Mouse (Mus musculus) kidney, embryonic 14.5 days (tissue): Measurements from ENCODE around the gene Ccdc157. TPM values are rescaled to one million over a fixed set of nuclear protein-coding genes. Genes with fewer than 3 reads are reported as not detected.
"Not testable (repeated sequence)": the region's sequence is repeated elsewhere in the genome, so short reads cannot be mapped to it uniquely, and the experiment has no call there.

ENCODE experiments used
- ATAC-seq: fragments of 200-750 bp; cut with Nextera tagmentation; 2 replicates; pipeline ENCODE4 v1.8.0; 2017; ENCODE audit warnings: moderate number of reproducible peaks, mild to moderate bottlenecking, moderate TSS enrichment, moderate library complexity; ENCODE audit not compliant: low FRiP score, low TSS enrichment
- H3K27ac ChIP-seq: fragments of 300-500 bp; sonication (generic); 2 replicates; pipeline ENCODE4 v1.5.1; 2014; ENCODE audit warnings: low read depth, mild to moderate bottlenecking, low read length, moderate library complexity, mixed read lengths
- H3K27me3 ChIP-seq: fragments of 300-500 bp; sonication (generic); 2 replicates; pipeline ENCODE4 v1.6.1; 2014; ENCODE audit warnings: mild to moderate bottlenecking, low read length; ENCODE audit not compliant: control insufficient read depth, insufficient read depth
- H3K36me3 ChIP-seq: fragments of 300-500 bp; sonication (generic); 2 replicates; pipeline ENCODE4 v1.6.1; 2014; ENCODE audit warnings: low read length, mixed read lengths; ENCODE audit not compliant: control insufficient read depth, insufficient read depth
- H3K4me1 ChIP-seq: fragments of 300-500 bp; sonication (generic); 2 replicates; pipeline ENCODE4 v1.6.1; 2014; ENCODE audit warnings: low read length, mixed read lengths; ENCODE audit not compliant: control insufficient read depth, insufficient read depth
- H3K4me2 ChIP-seq: fragments of 300-500 bp; sonication (generic); replicated peaks from 2 replicates; pipeline ENCODE4 v1.6.1; 2014; ENCODE audit warnings: low read depth, mild to moderate bottlenecking, low read length
- H3K4me3 ChIP-seq: fragments of 300-500 bp; sonication (generic); 2 replicates; pipeline ENCODE4 v1.5.1; 2014; ENCODE audit warnings: mild to moderate bottlenecking, low read length
- H3K9ac ChIP-seq: fragments of 300-500 bp; sonication (generic); 2 replicates; pipeline ENCODE4 v1.6.1; 2014; ENCODE audit warnings: low read depth, mild to moderate bottlenecking, low read length, moderate library complexity
- H3K9me3 ChIP-seq: fragments of 300-500 bp; sonication (generic); 2 replicates; pipeline ENCODE4 v1.6.1; 2016; ENCODE audit warnings: low read length; ENCODE audit not compliant: control insufficient read depth
- WGBS: fragments of 180-500 bp; shearing (Covaris S2); extraction: QIAGEN DNeasy Blood & Tissue Kit; methylation state at CpG from one replicate; pipeline ENCODE4 v1.1.7; 2014; 5-methylcytosine and 5-hydroxymethylcytosine counted together
- polyA plus RNA-seq: library from polyadenylated mRNA; unstranded; fragments of >200 nt; fragmentation: Nextera tagmentation; extraction: Ambion mirVana; gene quantifications from 2 replicates; pipeline ENCODE4 v1.2.1, GENCODE M21; 2014

Gene Ccdc157
- polyA plus RNA-seq, 1 experiment from 2014 or later: 6.8 TPM

DNA sequence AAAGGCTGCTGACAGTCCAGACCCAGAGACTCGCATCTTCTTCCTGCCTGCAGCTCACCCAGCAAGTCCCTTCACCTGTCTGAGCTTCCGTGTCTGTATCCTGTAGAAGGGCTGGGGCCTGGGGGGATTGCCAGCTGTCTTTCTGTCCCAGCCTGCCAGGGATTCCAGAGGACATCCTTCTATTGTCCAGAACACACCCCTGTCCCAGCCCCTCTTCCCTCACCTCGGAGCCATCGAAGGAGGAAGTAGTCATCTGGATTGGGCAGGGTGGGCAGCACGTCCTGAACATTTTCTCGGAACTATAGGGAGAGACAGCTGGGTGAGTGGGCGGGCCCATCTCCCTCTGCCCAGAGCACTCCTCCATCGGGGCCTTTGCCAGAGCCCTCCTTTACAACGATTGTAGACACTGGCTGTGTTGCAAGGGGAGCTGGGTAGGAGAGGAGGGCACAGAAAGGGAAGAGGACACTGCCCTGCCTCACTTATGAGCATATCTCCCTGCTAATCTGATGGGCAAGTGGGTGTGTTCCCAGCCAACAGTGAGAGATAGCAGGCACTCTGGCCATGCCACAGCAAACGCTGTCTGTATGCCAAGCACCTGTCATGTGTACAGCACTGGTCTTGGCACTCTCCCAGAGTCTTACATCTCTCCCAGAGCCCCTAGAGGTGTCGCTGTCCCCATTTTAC is 43.5 kb downstream of the Ccdc157 start:
- Histone ChIP-seq H3K9ac (no peak overlapping the region), H3K27me3 (no peaks in the 10 kb centered on the region), H3K4me3 (no peak overlapping the region), H3K36me3 (no peaks in the 10 kb centered on the region), H3K4me2 (no peak overlapping the region), H3K9me3 (no peaks in the 10 kb centered on the region), H3K27ac (no peak overlapping the region), H3K4me1 (peaks cover 8% of the 10 kb centered on the region; the same call in 1 of the 2 replicates)
- WGBS: 60% methylated on average over 11 of the region's 11 CpGs
- ATAC-seq: no peak

DNA sequence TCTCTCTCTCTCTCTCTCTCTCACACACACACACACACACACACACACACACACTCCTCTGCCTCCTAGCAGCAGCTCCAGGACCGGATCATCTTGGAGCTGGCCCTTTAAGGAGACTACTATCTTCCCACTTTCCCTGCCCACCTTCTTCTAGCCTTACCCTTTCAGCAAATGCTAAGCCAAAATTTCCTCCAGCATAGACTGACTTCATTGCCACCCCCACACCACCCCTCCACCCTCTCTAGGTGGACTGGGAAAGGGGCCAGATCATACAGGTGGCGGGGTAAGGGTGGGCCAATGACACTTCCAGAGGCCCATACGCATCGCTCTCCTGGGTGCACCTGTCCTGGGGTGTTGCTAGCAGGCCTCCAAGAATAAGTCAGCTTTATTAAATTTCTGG is 44.7 kb downstream of the Ccdc157 start:
- Histone ChIP-seq H3K36me3 (no peaks in the 10 kb centered on the region), H3K4me2 (no peak overlapping the region), H3K27ac (no peak overlapping the region), H3K4me1 (peaks cover 8% of the 10 kb centered on the region; the same call in 1 of the 2 replicates), H3K27me3 (no peaks in the 10 kb centered on the region), H3K9ac (no peak overlapping the region), H3K4me3 (no peak overlapping the region), H3K9me3 (no peaks in the 10 kb centered on the region)
- 90% methylated on average over 4 of the region's 4 CpGs for WGBS
- ATAC-seq: no peak

DNA sequence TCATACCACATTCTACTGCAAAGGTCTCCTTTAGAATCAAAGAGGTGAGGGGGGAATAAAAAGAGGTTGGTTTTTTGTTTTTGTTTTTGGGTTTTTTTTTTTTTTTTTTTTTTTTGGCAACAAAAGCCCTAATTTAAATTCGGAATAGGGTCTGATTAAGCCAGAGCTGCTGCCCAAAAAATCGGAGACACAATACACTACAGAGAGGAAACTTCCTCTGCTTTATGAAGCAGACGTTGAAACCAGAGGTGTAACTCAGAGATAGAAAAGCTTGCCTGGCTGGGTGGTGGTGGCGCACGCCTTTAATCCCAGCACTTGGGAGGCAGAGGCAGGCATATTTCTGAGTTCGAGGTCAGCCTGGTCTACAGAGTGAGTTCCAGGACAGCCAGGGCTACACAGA is 45.6 kb downstream of the Ccdc157 start:
- H3K4me2 ChIP-seq, H3K4me1 ChIP-seq, H3K4me3 ChIP-seq, H3K9me3 ChIP-seq, H3K27me3 ChIP-seq, H3K27ac ChIP-seq, H3K9ac ChIP-seq, H3K36me3 ChIP-seq, ATAC-seq: not testable (repeated sequence)
- 87% methylated on average over 6 of the region's 6 CpGs for WGBS

DNA sequence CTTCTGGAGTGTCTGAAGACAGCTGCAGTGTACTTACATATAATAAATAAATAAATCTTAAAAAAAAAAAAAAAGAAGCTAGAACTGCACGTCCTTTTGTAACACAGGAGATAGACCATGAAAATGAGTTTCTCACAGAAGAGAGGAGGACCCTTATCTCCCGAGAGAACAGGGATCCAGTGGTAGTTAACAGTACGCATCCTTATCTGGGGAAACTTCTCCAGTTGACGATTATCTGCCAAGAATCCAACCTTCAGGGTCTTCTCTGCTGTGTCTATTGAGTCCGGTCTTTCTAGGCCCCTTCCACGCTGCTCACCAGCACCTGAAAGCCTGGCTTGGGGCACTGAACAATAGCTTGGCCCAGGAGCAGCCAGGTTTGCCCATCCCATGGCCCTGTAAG is 46.1 kb downstream of the Ccdc157 start:
- ATAC-seq: no peak
- Histone ChIP-seq H3K4me1 (peaks cover 7% of the 10 kb centered on the region; the same call in 1 of the 2 replicates), H3K36me3 (no peaks in the 10 kb centered on the region), H3K27me3 (no peaks in the 10 kb centered on the region), H3K9me3 (no peaks in the 10 kb centered on the region), H3K4me2 (no peak overlapping the region), H3K27ac (no peak overlapping the region), H3K4me3 (no peak overlapping the region), H3K9ac (no peak overlapping the region)
- 85% methylated on average over 6 of the region's 6 CpGs for WGBS

DNA sequence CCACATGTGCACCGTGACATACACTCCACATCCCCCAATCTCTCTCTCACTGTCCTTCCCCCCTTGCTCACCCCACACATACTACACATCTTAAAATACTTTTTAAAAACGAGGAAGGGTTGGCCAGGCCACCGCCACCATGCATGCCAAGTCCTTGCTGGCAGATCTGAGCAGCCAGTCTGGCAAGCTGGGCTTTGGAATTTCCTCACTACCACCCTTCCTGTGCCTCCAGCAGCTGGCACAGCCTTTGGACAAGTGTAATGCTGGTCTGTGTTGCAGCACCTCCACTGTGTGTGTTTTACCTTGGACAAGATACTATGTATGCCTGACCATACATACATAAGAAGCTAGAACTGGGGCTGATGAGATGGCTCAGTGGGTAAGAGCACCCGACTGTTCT is 46.6 kb downstream of the Ccdc157 start:
- ATAC-seq: no peak
- no peak overlapping the region for H3K4me3 ChIP-seq
- H3K9me3 ChIP-seq: no peaks in the 10 kb centered on the region

DNA sequence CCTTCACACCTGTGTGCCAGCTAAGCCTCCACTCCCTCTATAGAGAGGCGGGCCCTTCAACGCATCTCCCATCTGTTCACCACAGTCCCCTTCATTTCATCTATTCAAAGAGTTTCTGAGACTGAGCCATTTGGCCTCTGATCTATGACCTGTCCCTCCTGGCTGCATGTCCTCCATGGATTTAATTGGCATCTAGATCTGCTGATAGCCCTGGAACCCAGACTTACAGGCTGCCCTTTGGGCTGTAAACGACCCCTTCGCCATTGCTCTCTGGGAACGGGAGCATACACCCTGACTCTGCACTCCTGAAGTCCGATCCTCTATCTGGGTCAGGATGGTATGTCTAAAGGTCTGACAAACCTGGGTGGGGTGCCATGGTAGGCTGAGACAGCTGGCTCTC is 47.2 kb downstream of the Ccdc157 start:
- WGBS: 54% methylated on average over 6 of the region's 6 CpGs
- Histone ChIP-seq H3K27ac (no peak overlapping the region), H3K4me1 (peaks cover 3% of the 10 kb centered on the region; the same call in 1 of the 2 replicates), H3K36me3 (no peaks in the 10 kb centered on the region), H3K27me3 (no peaks in the 10 kb centered on the region), H3K9ac (no peak overlapping the region), H3K9me3 (no peaks in the 10 kb centered on the region), H3K4me3 (no peak overlapping the region), H3K4me2 (no peak overlapping the region)
- ATAC-seq: no peak

More for the DNA sequence above, 46.6 kb downstream of the Ccdc157 start:
- H3K36me3 ChIP-seq: no peaks in the 10 kb centered on the region
- H3K27me3 ChIP-seq: no peaks in the 10 kb centered on the region
- H3K4me1 ChIP-seq: peaks cover 4% of the 10 kb centered on the region; the same call in 1 of the 2 replicates
- H3K27ac ChIP-seq: no peak overlapping the region
- 88% methylated on average over 4 of the region's 4 CpGs for WGBS
- H3K9ac ChIP-seq: no peak overlapping the region
- H3K4me2 ChIP-seq: no peak overlapping the region

DNA sequence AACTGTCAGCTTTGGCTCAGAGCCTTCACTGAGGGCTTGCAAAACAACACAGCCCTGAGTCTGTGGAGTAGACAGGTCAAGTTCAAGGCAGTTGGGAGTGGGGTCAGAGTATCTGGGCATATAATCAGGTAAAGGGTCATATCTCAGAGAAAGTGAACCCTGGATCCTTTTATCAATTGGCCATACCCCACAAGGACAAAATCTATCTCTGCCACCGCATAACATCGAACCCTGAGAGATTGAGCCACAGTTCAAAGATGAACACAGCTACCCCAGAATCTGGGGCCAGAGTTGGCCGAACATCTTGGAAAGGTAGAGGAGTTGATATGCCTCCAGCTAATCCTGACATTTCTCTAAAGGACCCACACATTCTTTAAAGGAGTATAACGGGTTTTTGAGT is 48.1 kb downstream of the Ccdc157 start:
- Histone ChIP-seq H3K4me1 (no peaks in the 10 kb centered on the region), H3K9me3 (no peaks in the 10 kb centered on the region), H3K4me2 (no peak overlapping the region), H3K27me3 (no peaks in the 10 kb centered on the region), H3K4me3 (no peak overlapping the region), H3K36me3 (no peaks in the 10 kb centered on the region), H3K27ac (no peak overlapping the region), H3K9ac (no peak overlapping the region)
- 91% methylated on average over 4 of the region's 4 CpGs for WGBS
- no peak for ATAC-seq

DNA sequence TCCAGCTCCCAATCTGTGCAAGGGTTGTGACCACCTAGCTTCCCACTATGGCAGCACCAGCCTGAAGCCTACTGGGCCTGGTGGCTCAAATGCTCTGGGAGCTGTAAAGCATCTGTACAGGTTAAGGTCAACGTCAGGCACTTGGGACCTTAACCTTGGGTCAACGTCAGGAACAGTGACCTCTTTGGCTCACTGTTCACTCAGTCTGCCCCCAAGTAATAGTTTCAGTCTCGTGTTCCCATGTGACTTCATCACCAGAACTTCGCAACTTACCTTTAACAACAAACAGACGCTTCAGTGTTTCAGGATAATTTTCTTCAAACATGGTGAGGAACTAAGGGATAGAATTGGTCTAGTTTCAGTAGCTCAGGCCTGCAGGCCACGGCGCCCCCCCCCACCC is 51.4 kb downstream of the Ccdc157 start:
- no peak overlapping the region for H3K27ac ChIP-seq
- H3K36me3 ChIP-seq: no peaks in the 10 kb centered on the region
- no peak overlapping the region for H3K4me3 ChIP-seq
- H3K27me3 ChIP-seq: no peaks in the 10 kb centered on the region
- H3K4me2 ChIP-seq: no peak overlapping the region
- 70% methylated on average over 7 of the region's 7 CpGs for WGBS
- H3K9ac ChIP-seq: no peak overlapping the region
- H3K4me1 ChIP-seq: no peaks in the 10 kb centered on the region
- no peaks in the 10 kb centered on the region for H3K9me3 ChIP-seq
- ATAC-seq: no peak

DNA sequence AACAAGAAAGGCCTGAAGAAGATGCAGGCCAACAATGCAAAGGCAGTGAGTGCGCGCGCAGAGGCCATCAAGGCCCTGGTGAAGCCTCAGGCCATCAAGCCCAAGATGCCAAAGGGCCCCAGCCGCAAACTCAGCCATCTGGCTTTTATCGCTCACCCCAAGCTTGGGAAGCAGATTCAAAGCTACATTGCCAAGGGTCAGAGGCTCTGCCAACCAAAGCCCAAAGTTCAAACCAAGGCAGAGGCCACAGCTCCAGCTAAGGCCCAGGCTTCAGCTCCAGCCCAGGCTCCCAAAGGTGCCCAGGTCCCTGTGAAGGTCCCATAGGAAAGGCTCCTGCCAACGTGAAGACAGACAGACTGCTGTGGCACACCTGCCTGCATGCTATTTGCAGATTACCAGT is 52.2 kb downstream of the Ccdc157 start:
- H3K27ac ChIP-seq, H3K9me3 ChIP-seq, H3K9ac ChIP-seq, ATAC-seq, H3K4me2 ChIP-seq, H3K27me3 ChIP-seq, H3K4me3 ChIP-seq, H3K4me1 ChIP-seq, H3K36me3 ChIP-seq: not testable (repeated sequence)
- WGBS: 97% methylated on average over 6 of the region's 6 CpGs
